Mouse (Mus musculus) E14TG2a.4 (cell line): Measurements from ENCODE around the gene Ash1l.

Source experiments
- CTCF ChIP-seq: conservative IDR thresholded peaks from 2 replicates; pipeline ENCODE4 v1.5.1; 2014; ENCODE audit warnings: low read length
- NANOG ChIP-seq: IDR thresholded peaks from 2 replicates; pipeline ENCODE4 v1.6.1; 2014; ENCODE audit warnings: borderline replicate concordance, low read length, mixed read lengths

DNA sequence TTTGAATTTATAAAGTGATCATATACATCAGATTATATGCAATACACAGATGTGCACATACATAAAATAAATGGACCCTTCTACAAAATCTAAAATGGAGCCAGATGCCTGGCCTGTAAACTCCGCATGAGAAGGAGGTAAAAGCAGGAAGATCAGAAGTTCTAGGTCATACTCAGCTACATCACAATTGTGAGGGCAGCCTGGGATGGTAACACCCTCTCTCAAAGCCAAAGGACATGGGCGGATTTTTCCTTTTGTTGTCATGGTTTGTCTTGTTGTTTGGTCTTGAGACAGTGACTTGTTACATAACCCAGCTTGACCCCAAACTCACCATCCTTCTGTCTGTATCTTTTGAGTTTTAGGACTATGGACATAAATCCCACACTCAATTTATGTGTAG lies 44.7 kb upstream of the Ash1l start:
- TF ChIP-seq CTCF (no peak), NANOG (no peak)
